Mouse (Mus musculus): ENCODE measurements around the gene Bdh1. TPM values are rescaled to one million over a fixed set of nuclear protein-coding genes. Genes with fewer than 3 reads are reported as not detected.
"Not testable (repeated sequence)": the region's sequence is repeated elsewhere in the genome, so short reads cannot be mapped to it uniquely, and the experiment has no call there.

The Bdh1 gene
- polyA plus RNA-seq, 1 experiment from 2014 or later, result 115 TPM

- H3K9me3 ChIP-seq (ENCODE audit: control insufficient read depth, low read length), result no peaks in the 10 kb centered on the region
- H3K4me3 ChIP-seq (ENCODE audit: low read depth, low read length), result no peak overlapping the region
- no peak overlapping the region for H3K9ac ChIP-seq (ENCODE audit: low read length)
- no peak for TF ChIP-seq CTCF (IDR thresholded peaks at IDR 0.05; ENCODE audit: low read depth)
- no peak for TF ChIP-seq EP300 (optimal IDR thresholded peaks at IDR 0.05)
- H3K4me2 ChIP-seq (replicated peaks; ENCODE audit: low read depth), result no peak overlapping the region
- H3K4me1 ChIP-seq (replicated peaks; ENCODE audit: control insufficient read depth, insufficient read depth), result 0 out of 2 replicates have a peak, but pooled peaks cover 3% of the 10 kb centered on the region
- 71% methylated on average over 5 of the region's 5 CpGs for WGBS
- H3K27me3 ChIP-seq (ENCODE audit: control insufficient read depth, insufficient read depth, low read length), result no peaks in the 10 kb centered on the region
- DNase-seq (ENCODE audit: low spot score) (no peak), ATAC-seq (ENCODE audit: low FRiP score, low TSS enrichment) (no peak)
- 0 out of 2 replicates have a peak overlapping the region, but pooled peaks have one; percentile 6 for H3K27ac ChIP-seq (replicated peaks)
- H3K36me3 ChIP-seq (ENCODE audit: control insufficient read depth, insufficient read depth, low read length), result no peaks in the 10 kb centered on the region
These were observed 39.0 kb downstream of the Bdh1 start for GRCm38 (mm10) chr16:31461046-31461445.

- WGBS, result 24% methylated on average over 12 of the region's 12 CpGs
- Histone ChIP-seq H3K9me3 (ENCODE audit: control insufficient read depth, low read length) (no peaks in the 10 kb centered on the region), H3K27ac (replicated peaks) (no peak overlapping the region), H3K4me1 (replicated peaks; ENCODE audit: control insufficient read depth, insufficient read depth) (0 out of 2 replicates have a peak, but pooled peaks cover 3% of the 10 kb centered on the region), H3K4me2 (replicated peaks; ENCODE audit: low read depth) (no peak overlapping the region), H3K27me3 (ENCODE audit: control insufficient read depth, insufficient read depth, low read length) (no peaks in the 10 kb centered on the region), H3K9ac (ENCODE audit: low read length) (no peak overlapping the region), H3K4me3 (ENCODE audit: low read depth, low read length) (no peak overlapping the region), H3K36me3 (ENCODE audit: control insufficient read depth, insufficient read depth, low read length) (no peaks in the 10 kb centered on the region)
- ATAC-seq (ENCODE audit: low FRiP score, low TSS enrichment), result no peak
- TF ChIP-seq EP300 (optimal IDR thresholded peaks at IDR 0.05), result no peak
- no peak for TF ChIP-seq CTCF (IDR thresholded peaks at IDR 0.05; ENCODE audit: low read depth)
- DNase-seq (ENCODE audit: low spot score), result no peak
These were observed 40.1 kb downstream of the Bdh1 start for GRCm38 (mm10) chr16:31462113-31462687.

DNA sequence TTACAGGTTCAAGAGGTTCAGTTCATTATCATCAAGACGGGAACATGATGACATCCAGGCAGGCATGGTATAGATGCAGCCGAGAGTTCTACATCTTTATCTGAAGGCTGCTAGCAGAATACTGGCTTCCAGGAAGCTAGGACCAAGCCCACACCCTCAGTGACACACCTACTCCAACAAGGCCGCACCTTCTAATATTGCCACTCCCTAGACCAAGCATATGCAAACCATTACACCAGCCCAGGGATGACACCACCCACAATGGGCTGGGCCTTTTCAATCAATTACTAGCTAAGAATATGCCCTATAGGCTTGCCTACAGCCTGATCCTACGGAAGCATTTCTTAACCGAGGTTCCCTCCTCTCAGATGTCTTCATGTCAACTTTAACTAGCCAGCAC lies 42.9 kb downstream of the Bdh1 start:
- no peaks in the 10 kb centered on the region for H3K4me1 ChIP-seq (replicated peaks; ENCODE audit: control insufficient read depth, insufficient read depth)
- DNase-seq (ENCODE audit: low spot score) (peak; percentile 77), ATAC-seq (ENCODE audit: low FRiP score, low TSS enrichment) (peak; percentile 88)
- no peak overlapping the region for H3K4me3 ChIP-seq (ENCODE audit: low read depth, low read length)
- no peak overlapping the region for H3K27ac ChIP-seq (replicated peaks)
- 69% methylated on average over 5 of the region's 5 CpGs for WGBS
- H3K36me3 ChIP-seq (ENCODE audit: control insufficient read depth, insufficient read depth, low read length), result no peaks in the 10 kb centered on the region
- H3K9ac ChIP-seq (ENCODE audit: low read length), result no peak overlapping the region
- H3K27me3 ChIP-seq (ENCODE audit: control insufficient read depth, insufficient read depth, low read length), result no peaks in the 10 kb centered on the region
- no peak for TF ChIP-seq CTCF (IDR thresholded peaks at IDR 0.05; ENCODE audit: low read depth)
- TF ChIP-seq EP300 (optimal IDR thresholded peaks at IDR 0.05), result no peak
- no peaks in the 10 kb centered on the region for H3K9me3 ChIP-seq (ENCODE audit: control insufficient read depth, low read length)
- H3K4me2 ChIP-seq (replicated peaks; ENCODE audit: low read depth), result no peak overlapping the region

DNA sequence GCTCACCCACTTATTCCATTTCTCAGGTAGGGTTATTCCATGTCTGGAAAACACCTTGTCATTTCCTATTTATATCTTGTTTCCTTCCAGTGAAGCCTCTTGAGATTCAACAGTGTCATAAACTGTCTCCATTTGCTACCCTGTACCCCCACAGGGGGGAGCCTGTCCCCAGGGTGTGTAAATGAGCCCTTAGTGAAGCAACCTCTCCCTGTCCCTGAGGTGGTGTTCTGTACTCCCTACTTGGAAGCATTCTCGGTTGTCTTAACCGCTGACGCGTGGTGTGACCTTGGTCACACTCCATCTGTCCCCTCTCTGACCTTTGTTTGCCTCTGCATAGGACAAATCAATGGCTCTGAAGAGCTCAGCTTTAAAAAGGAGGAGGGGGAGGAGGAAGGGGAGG lies 43.5 kb downstream of the Bdh1 start:
- ATAC-seq (ENCODE audit: low FRiP score, low TSS enrichment), result peak; percentile 50; the same call in 1 of the 2 replicates
- no peak overlapping the region for H3K4me2 ChIP-seq (replicated peaks; ENCODE audit: low read depth)
- H3K9me3 ChIP-seq (ENCODE audit: control insufficient read depth, low read length), result no peaks in the 10 kb centered on the region
- no peaks in the 10 kb centered on the region for H3K36me3 ChIP-seq (ENCODE audit: control insufficient read depth, insufficient read depth, low read length)
- H3K27me3 ChIP-seq (ENCODE audit: control insufficient read depth, insufficient read depth, low read length), result no peaks in the 10 kb centered on the region
- DNase-seq (ENCODE audit: low spot score), result peak; percentile 63
- no peak overlapping the region for H3K4me3 ChIP-seq (ENCODE audit: low read depth, low read length)
- TF ChIP-seq CTCF (IDR thresholded peaks at IDR 0.05; ENCODE audit: low read depth), result peak; percentile 78
- no peak for TF ChIP-seq EP300 (optimal IDR thresholded peaks at IDR 0.05)
- H3K27ac ChIP-seq (replicated peaks), result 0 out of 2 replicates have a peak overlapping the region, but pooled peaks have one; percentile 3
- no peak overlapping the region for H3K9ac ChIP-seq (ENCODE audit: low read length)
- WGBS, result 34% methylated on average over 4 of the region's 4 CpGs
- H3K4me1 ChIP-seq (replicated peaks; ENCODE audit: control insufficient read depth, insufficient read depth), result no peaks in the 10 kb centered on the region

GRCm38 (mm10) chr16:31466106-31466505 lies 44.0 kb downstream of the Bdh1 start:
- DNase-seq (ENCODE audit: low spot score) (no peak), ATAC-seq (ENCODE audit: low FRiP score, low TSS enrichment) (no peak)
- Histone ChIP-seq H3K9me3 (ENCODE audit: control insufficient read depth, low read length) (no peaks in the 10 kb centered on the region), H3K4me2 (replicated peaks; ENCODE audit: low read depth) (no peak overlapping the region), H3K27me3 (ENCODE audit: control insufficient read depth, insufficient read depth, low read length) (no peaks in the 10 kb centered on the region), H3K36me3 (ENCODE audit: control insufficient read depth, insufficient read depth, low read length) (no peaks in the 10 kb centered on the region), H3K4me1 (replicated peaks; ENCODE audit: control insufficient read depth, insufficient read depth) (no peaks in the 10 kb centered on the region), H3K4me3 (ENCODE audit: low read depth, low read length) (no peak overlapping the region), H3K9ac (ENCODE audit: low read length) (no peak overlapping the region), H3K27ac (replicated peaks) (no peak overlapping the region)
- TF ChIP-seq CTCF (IDR thresholded peaks at IDR 0.05; ENCODE audit: low read depth), result no peak
- 66% methylated on average over 5 of the region's 5 CpGs for WGBS

- DNase-seq (ENCODE audit: low spot score), result not testable (repeated sequence)
These were observed 48.7 kb downstream of the Bdh1 start for GRCm38 (mm10) chr16:31470819-31471218.

More at GRCm38 (mm10) chr16:31470819-31471218, 48.7 kb downstream of the Bdh1 start:
- not testable (repeated sequence) for H3K9ac ChIP-seq (ENCODE audit: low read length); H3K4me1 ChIP-seq (replicated peaks; ENCODE audit: control insufficient read depth, insufficient read depth); H3K36me3 ChIP-seq (ENCODE audit: control insufficient read depth, insufficient read depth, low read length); H3K9me3 ChIP-seq (ENCODE audit: control insufficient read depth, low read length); H3K27ac ChIP-seq (replicated peaks); H3K4me2 ChIP-seq (replicated peaks; ENCODE audit: low read depth); H3K4me3 ChIP-seq (ENCODE audit: low read depth, low read length); H3K27me3 ChIP-seq (ENCODE audit: control insufficient read depth, insufficient read depth, low read length); ATAC-seq (ENCODE audit: low FRiP score, low TSS enrichment)
- 84% methylated on average over 4 of the region's 4 CpGs for WGBS
